Mouse (Mus musculus) G1E (cell line): ENCODE measurements at regions not wholly inside any gene's neighbourhood (a gene's known extent, or its start where the extent isn't known, plus 50 kb on each side); places are given as distances from the start of the nearest gene placed in this dataset.

Source experiments
- ATAC-seq: 2 replicates; pipeline ENCODE4 v1.8.0; 2016; ENCODE audit warnings: mild to moderate bottlenecking; ENCODE audit not compliant: insufficient number of reproducible peaks, poor library complexity, low FRiP score, severe bottlenecking; ENCODE audit errors: extremely low read depth
- DNase-seq: peaks from one replicate; pipeline ENCODE4 v3.0.0; 2012; ENCODE audit warnings: low spot score
- H3K27me3 ChIP-seq: 2 replicates; pipeline ENCODE4 v1.6.1; 2012; ENCODE audit warnings: mild to moderate bottlenecking, low read length, inconsistent platforms; ENCODE audit not compliant: insufficient read depth
- H3K36me3 ChIP-seq: replicated peaks from 2 replicates; pipeline ENCODE3; 2012; ENCODE audit warnings: mild to moderate bottlenecking, inconsistent platforms
- H3K4me1 ChIP-seq: 2 replicates; pipeline ENCODE4 v1.6.1; 2012; ENCODE audit warnings: low read depth, low read length, inconsistent platforms, mixed read lengths; ENCODE audit not compliant: insufficient read depth
- H3K4me3 ChIP-seq: 2 replicates; pipeline ENCODE4 v1.5.1; 2012; ENCODE audit warnings: low read depth, mild to moderate bottlenecking, inconsistent platforms, low read length, moderate library complexity, mixed read lengths
- H3K9me3 ChIP-seq: replicated peaks from 2 replicates; pipeline ENCODE4 v1.6.1; 2012; ENCODE audit warnings: inconsistent platforms
- CTCF ChIP-seq: IDR thresholded peaks from 2 replicates; pipeline ENCODE4 v1.5.1; 2012; ENCODE audit warnings: low read depth, low read length, inconsistent platforms, mixed read lengths
- GATA1 ChIP-seq: IDR thresholded peaks from 2 replicates; pipeline ENCODE4 v1.6.1; 2012; ENCODE audit warnings: borderline replicate concordance, low read length, inconsistent platforms, mixed read lengths
- GATA2 ChIP-seq: IDR thresholded peaks from 2 replicates; pipeline ENCODE4 v1.6.1; 2012; ENCODE audit warnings: low read depth, low read length, inconsistent platforms, borderline replicate concordance
- POLR2AphosphoS5 ChIP-seq: IDR thresholded peaks from 2 replicates; pipeline ENCODE4 v1.6.1; 2012; ENCODE audit warnings: low read depth, low read length, inconsistent platforms; ENCODE audit not compliant: insufficient replicate concordance
- TAL1 ChIP-seq: conservative IDR thresholded peaks from 2 replicates; pipeline ENCODE4 v1.6.1; 2012; ENCODE audit warnings: low read depth, low read length, inconsistent platforms, mixed read lengths

- DNase-seq (no peak), ATAC-seq (no peak)
- Histone ChIP-seq H3K9me3 (peaks cover 19% of the 10 kb centered on the region), H3K36me3 (no peaks in the 10 kb centered on the region), H3K27me3 (no peaks in the 10 kb centered on the region), H3K4me3 (no peak overlapping the region), H3K4me1 (no peaks in the 10 kb centered on the region)
- TF ChIP-seq TAL1 (no peak), GATA1 (no peak), CTCF (no peak), POLR2AphosphoS5 (no peak), GATA2 (no peak)
Measured at GRCm38 (mm10) chr5:51868223-51868713, 300.7 kb upstream of the Ppargc1a start.

GRCm38 (mm10) chr5:51866002-51866401, 298.5 kb upstream of the Ppargc1a start:
- ATAC-seq (no peak), DNase-seq (no peak)
- Histone ChIP-seq H3K4me1 (no peaks in the 10 kb centered on the region), H3K36me3 (no peaks in the 10 kb centered on the region), H3K9me3 (peaks cover 8% of the 10 kb centered on the region), H3K4me3 (no peak overlapping the region), H3K27me3 (no peaks in the 10 kb centered on the region)
- TF ChIP-seq CTCF (no peak), POLR2AphosphoS5 (no peak), GATA2 (no peak), TAL1 (no peak), GATA1 (no peak)

GRCm38 (mm10) chr5:51860496-51860895, 293.0 kb upstream of the Ppargc1a start:
- H3K9me3 ChIP-seq: peaks cover 5% of the 10 kb centered on the region; the same call in 1 of the 2 replicates
- no peaks in the 10 kb centered on the region for H3K27me3 ChIP-seq
- no peaks in the 10 kb centered on the region for H3K4me1 ChIP-seq
- ATAC-seq (no peak), DNase-seq (no peak)
- H3K4me3 ChIP-seq: no peak overlapping the region
- TF ChIP-seq POLR2AphosphoS5 (no peak), TAL1 (no peak), CTCF (no peak), GATA2 (no peak), GATA1 (no peak)
- no peaks in the 10 kb centered on the region for H3K36me3 ChIP-seq

GRCm38 (mm10) chr5:51853456-51854124, 286.1 kb upstream of the Ppargc1a start:
- DNase-seq (no peak), ATAC-seq (no peak)
- TF ChIP-seq GATA2 (no peak), TAL1 (no peak), POLR2AphosphoS5 (no peak), GATA1 (no peak), CTCF (no peak)

GRCm38 (mm10) chr5:51850091-51850490, 282.6 kb upstream of the Ppargc1a start:
- no peak for TF ChIP-seq POLR2AphosphoS5
- no peak for TF ChIP-seq CTCF
- no peak for TF ChIP-seq TAL1
- TF ChIP-seq GATA2: no peak
- TF ChIP-seq GATA1: no peak
- Histone ChIP-seq H3K36me3 (no peaks in the 10 kb centered on the region), H3K27me3 (no peaks in the 10 kb centered on the region), H3K4me3 (no peak overlapping the region), H3K9me3 (peaks cover 7% of the 10 kb centered on the region), H3K4me1 (no peaks in the 10 kb centered on the region)
- ATAC-seq (no peak), DNase-seq (no peak)

More at GRCm38 (mm10) chr5:51853456-51854124, 286.1 kb upstream of the Ppargc1a start:
- no peaks in the 10 kb centered on the region for H3K36me3 ChIP-seq
- no peaks in the 10 kb centered on the region for H3K4me1 ChIP-seq
- H3K4me3 ChIP-seq: no peak overlapping the region
- H3K9me3 ChIP-seq: peaks cover 7% of the 10 kb centered on the region; the same call in 1 of the 2 replicates
- no peaks in the 10 kb centered on the region for H3K27me3 ChIP-seq

GRCm38 (mm10) chr5:51849236-51849635, 281.7 kb upstream of the Ppargc1a start:
- H3K9me3 ChIP-seq: peaks cover 7% of the 10 kb centered on the region
- no peaks in the 10 kb centered on the region for H3K36me3 ChIP-seq
- H3K27me3 ChIP-seq: no peaks in the 10 kb centered on the region
- no peak overlapping the region for H3K4me3 ChIP-seq
- DNase-seq: no peak
- ATAC-seq: no peak
- no peaks in the 10 kb centered on the region for H3K4me1 ChIP-seq
- no peak for TF ChIP-seq TAL1
- TF ChIP-seq POLR2AphosphoS5: no peak
- TF ChIP-seq GATA1: no peak
- no peak for TF ChIP-seq GATA2
- TF ChIP-seq CTCF: no peak
